Mouse (Mus musculus) heart, embryonic 10.5 days (tissue): ENCODE measurements around the gene Rab3c. TPM values are rescaled to one million over a fixed set of nuclear protein-coding genes. Genes with fewer than 3 reads are reported as not detected.
A peak's percentile ranks its signal among the peaks of the same experiment; 100 is the strongest.

ENCODE experiments used
- DNase-seq: peaks from one replicate; pipeline ENCODE4 v3.0.0-alpha.2; 2017; ENCODE audit warnings: low spot score
- H3K27ac ChIP-seq: fragments of 300-500 bp; sonication (generic); 2 replicates; pipeline ENCODE4 v1.5.1; 2016; ENCODE audit warnings: mild to moderate bottlenecking
- H3K27me3 ChIP-seq: fragments of 300-500 bp; sonication (generic); 2 replicates; pipeline ENCODE4 v1.6.1; 2016; ENCODE audit warnings: mild to moderate bottlenecking; ENCODE audit not compliant: poor library complexity, insufficient read depth, severe bottlenecking
- H3K36me3 ChIP-seq: fragments of 300-500 bp; sonication (generic); 2 replicates; pipeline ENCODE4 v1.6.1; 2016; ENCODE audit warnings: mild to moderate bottlenecking, moderate library complexity
- H3K4me1 ChIP-seq: fragments of 300-500 bp; sonication (generic); 2 replicates; pipeline ENCODE4 v1.6.1; 2016; ENCODE audit warnings: mild to moderate bottlenecking
- H3K4me3 ChIP-seq: fragments of 300-500 bp; sonication (generic); 2 replicates; pipeline ENCODE4 v1.5.1; 2016; ENCODE audit warnings: mild to moderate bottlenecking, moderate library complexity
- H3K9me3 ChIP-seq: fragments of 300-500 bp; sonication (generic); 2 replicates; pipeline ENCODE4 v1.6.1; 2016; ENCODE audit warnings: mild to moderate bottlenecking, moderate library complexity
- WGBS: fragments of 180-500 bp; shearing (Covaris S2); methylation state at CpG from one replicate; pipeline ENCODE4 v1.1.7; 2016; 5-methylcytosine and 5-hydroxymethylcytosine counted together
- polyA plus RNA-seq: library from polyadenylated mRNA; unstranded; fragments of >200 nt; fragmentation: Nextera tagmentation; extraction: Ambion mirVana; gene quantifications from 2 replicates; pipeline ENCODE4 v1.2.1, GENCODE M21; 2016

Rab3c gene
- polyA plus RNA-seq, 1 experiment from 2014 or later = 0.54 TPM

- Histone ChIP-seq H3K9me3 (no peaks in the 10 kb centered on the region), H3K4me1 (peaks cover 15% of the 10 kb centered on the region), H3K36me3 (no peaks in the 10 kb centered on the region), H3K27ac (peak overlapping the region; percentile 76), H3K4me3 (peak overlapping the region; percentile 61), H3K27me3 (peaks cover 10% of the 10 kb centered on the region; the same call in 1 of the 2 replicates)
- under 1% methylated on average over 20 of the region's 20 CpGs for WGBS
- no peak for DNase-seq
Measured at GRCm38 (mm10) chr13:110018941-110019743, 261.7 kb downstream of the Rab3c start.

GRCm38 (mm10) chr13:110018431-110018901 is 262.3 kb downstream of the Rab3c start:
- peaks cover 13% of the 10 kb centered on the region; the same call in 1 of the 2 replicates for H3K27me3 ChIP-seq
- H3K9me3 ChIP-seq = no peaks in the 10 kb centered on the region
- DNase-seq = peak; percentile 89
- no peaks in the 10 kb centered on the region for H3K36me3 ChIP-seq
- H3K4me3 ChIP-seq = peak overlapping the region; percentile 61
- peaks cover 15% of the 10 kb centered on the region for H3K4me1 ChIP-seq
- H3K27ac ChIP-seq = peak overlapping the region; percentile 76
- WGBS = under 1% methylated on average over 17 of the region's 17 CpGs

GRCm38 (mm10) chr13:110012029-110012428 is 268.8 kb downstream of the Rab3c start:
- H3K4me3 ChIP-seq = no peak overlapping the region
- DNase-seq = no peak
- no peaks in the 10 kb centered on the region for H3K36me3 ChIP-seq
- 86% methylated on average over 4 of the region's 4 CpGs for WGBS
- H3K4me1 ChIP-seq = no peaks in the 10 kb centered on the region
- H3K9me3 ChIP-seq = no peaks in the 10 kb centered on the region
- H3K27me3 ChIP-seq = peaks cover 17% of the 10 kb centered on the region
- no peak overlapping the region for H3K27ac ChIP-seq

- H3K36me3 ChIP-seq = no peaks in the 10 kb centered on the region
Measured at GRCm38 (mm10) chr13:110010876-110011275, 269.9 kb downstream of the Rab3c start.

GRCm38 (mm10) chr13:110008539-110008938 is 272.3 kb downstream of the Rab3c start:
- Histone ChIP-seq H3K27me3 (peaks cover 21% of the 10 kb centered on the region), H3K4me1 (peaks cover 6% of the 10 kb centered on the region; the same call in 1 of the 2 replicates), H3K36me3 (no peaks in the 10 kb centered on the region), H3K27ac (no peak overlapping the region), H3K9me3 (no peaks in the 10 kb centered on the region), H3K4me3 (no peak overlapping the region)
- WGBS = 84% methylated on average over 8 of the region's 8 CpGs
- DNase-seq = no peak

More at GRCm38 (mm10) chr13:110010876-110011275, 269.9 kb downstream of the Rab3c start:
- H3K4me1 ChIP-seq = peaks cover 6% of the 10 kb centered on the region; the same call in 1 of the 2 replicates
- no peaks in the 10 kb centered on the region for H3K9me3 ChIP-seq
- H3K4me3 ChIP-seq = no peak overlapping the region
- WGBS = 85% methylated on average over 6 of the region's 6 CpGs
- no peak overlapping the region for H3K27ac ChIP-seq
- H3K27me3 ChIP-seq = peaks cover 25% of the 10 kb centered on the region
- DNase-seq = no peak

GRCm38 (mm10) chr13:110006106-110006781 is 274.6 kb downstream of the Rab3c start:
- peaks cover 6% of the 10 kb centered on the region; the same call in 1 of the 2 replicates for H3K4me1 ChIP-seq
- no peak for DNase-seq
- H3K4me3 ChIP-seq = 0 out of 2 replicates have a peak overlapping the region, but pooled peaks have one; percentile 27
- H3K27ac ChIP-seq = no peak overlapping the region
- peaks cover 21% of the 10 kb centered on the region for H3K27me3 ChIP-seq
- no peaks in the 10 kb centered on the region for H3K9me3 ChIP-seq
- H3K36me3 ChIP-seq = no peaks in the 10 kb centered on the region
- WGBS = 26% methylated on average over 21 of the region's 21 CpGs

Other genes starting within 250 kb of the Rab3c start
- gene Gapt, start 76.2 kb upstream of the Rab3c start, polyA plus RNA-seq = 0.16 TPM in 1 of 2 replicates, not detected in the other
- 101 and 121 TPM in 2 replicates for gene Plk2, start 114.0 kb upstream of the Rab3c start, polyA plus RNA-seq